Mouse (Mus musculus): ENCODE measurements around the gene Uck1. TPM values are rescaled to one million over a fixed set of nuclear protein-coding genes. Genes with fewer than 3 reads are reported as not detected.

Uck1 gene
- total and polyA plus RNA-seq, 2 experiments from 2014 or later = 32.1 to 55.1 TPM

- WGBS = 83% methylated on average over 11 of the region's 11 CpGs
- no peak for DNase-seq (ENCODE audit: low spot score)
- Histone ChIP-seq H3K4me1 (ENCODE audit: control insufficient read depth, insufficient read depth) (no peaks in the 10 kb centered on the region), H3K27me3 (ENCODE audit: control insufficient read depth, insufficient read depth, low read length) (no peaks in the 10 kb centered on the region), H3K36me3 (replicated peaks; ENCODE audit: control insufficient read depth, insufficient read depth, low read length) (peaks cover 100% of the 10 kb centered on the region), H3K4me3 (ENCODE audit: low read depth, low read length) (no peak overlapping the region), H3K9ac (replicated peaks; ENCODE audit: low read depth, low read length) (no peak overlapping the region), H3K9me3 (replicated peaks; ENCODE audit: control insufficient read depth, low read length) (no peaks in the 10 kb centered on the region), H3K27ac (ENCODE audit: low read depth) (no peak overlapping the region), H3K4me2 (ENCODE audit: low read depth, low read length) (no peak overlapping the region)
- ATAC-seq (ENCODE audit: insufficient read depth, low read depth) = no peak
- TF ChIP-seq CTCF (IDR thresholded peaks at IDR 0.05; ENCODE audit: low read depth) (no peak), EP300 (IDR thresholded peaks at IDR 0.05; ENCODE audit: low read depth) (no peak)
Measured at GRCm38 (mm10) chr2:32218541-32219334, 41.2 kb downstream of the Uck1 start.

GRCm38 (mm10) chr2:32218113-32218512, 41.8 kb downstream of the Uck1 start:
- 87% methylated on average over 5 of the region's 5 CpGs for WGBS
- Histone ChIP-seq H3K9ac (replicated peaks; ENCODE audit: low read depth, low read length) (no peak overlapping the region), H3K4me3 (ENCODE audit: low read depth, low read length) (no peak overlapping the region), H3K36me3 (replicated peaks; ENCODE audit: control insufficient read depth, insufficient read depth, low read length) (peaks cover 100% of the 10 kb centered on the region), H3K27ac (ENCODE audit: low read depth) (no peak overlapping the region), H3K27me3 (ENCODE audit: control insufficient read depth, insufficient read depth, low read length) (no peaks in the 10 kb centered on the region), H3K4me2 (ENCODE audit: low read depth, low read length) (no peak overlapping the region), H3K9me3 (replicated peaks; ENCODE audit: control insufficient read depth, low read length) (no peaks in the 10 kb centered on the region), H3K4me1 (ENCODE audit: control insufficient read depth, insufficient read depth) (no peaks in the 10 kb centered on the region)
- no peak for TF ChIP-seq EP300 (IDR thresholded peaks at IDR 0.05; ENCODE audit: low read depth)
- TF ChIP-seq CTCF (IDR thresholded peaks at IDR 0.05; ENCODE audit: low read depth) = no peak
- ATAC-seq (ENCODE audit: insufficient read depth, low read depth) (no peak), DNase-seq (ENCODE audit: low spot score) (no peak)

GRCm38 (mm10) chr2:32217656-32218055, 42.3 kb downstream of the Uck1 start:
- Histone ChIP-seq H3K4me3 (ENCODE audit: low read depth, low read length) (no peak overlapping the region), H3K4me2 (ENCODE audit: low read depth, low read length) (no peak overlapping the region), H3K9me3 (replicated peaks; ENCODE audit: control insufficient read depth, low read length) (no peaks in the 10 kb centered on the region), H3K27me3 (ENCODE audit: control insufficient read depth, insufficient read depth, low read length) (no peaks in the 10 kb centered on the region), H3K4me1 (ENCODE audit: control insufficient read depth, insufficient read depth) (no peaks in the 10 kb centered on the region), H3K36me3 (replicated peaks; ENCODE audit: control insufficient read depth, insufficient read depth, low read length) (peaks cover 100% of the 10 kb centered on the region), H3K27ac (ENCODE audit: low read depth) (no peak overlapping the region), H3K9ac (replicated peaks; ENCODE audit: low read depth, low read length) (no peak overlapping the region)
- 78% methylated on average over 8 of the region's 8 CpGs for WGBS
- ATAC-seq (ENCODE audit: insufficient read depth, low read depth) = no peak
- DNase-seq (ENCODE audit: low spot score) = no peak
- TF ChIP-seq EP300 (IDR thresholded peaks at IDR 0.05; ENCODE audit: low read depth) = no peak
- TF ChIP-seq CTCF (IDR thresholded peaks at IDR 0.05; ENCODE audit: low read depth) = no peak

GRCm38 (mm10) chr2:32216506-32216905, 43.5 kb downstream of the Uck1 start:
- no peak overlapping the region for H3K9ac ChIP-seq (replicated peaks; ENCODE audit: low read depth, low read length)
- H3K4me2 ChIP-seq (ENCODE audit: low read depth, low read length) = no peak overlapping the region
- H3K36me3 ChIP-seq (replicated peaks; ENCODE audit: control insufficient read depth, insufficient read depth, low read length) = peaks cover 100% of the 10 kb centered on the region
- no peaks in the 10 kb centered on the region for H3K4me1 ChIP-seq (ENCODE audit: control insufficient read depth, insufficient read depth)
- ATAC-seq (ENCODE audit: insufficient read depth, low read depth) = no peak
- DNase-seq (ENCODE audit: low spot score) = no peak
- H3K27ac ChIP-seq (ENCODE audit: low read depth) = no peak overlapping the region
- WGBS = 85% methylated on average over 10 of the region's 10 CpGs
- H3K4me3 ChIP-seq (ENCODE audit: low read depth, low read length) = no peak overlapping the region
- no peaks in the 10 kb centered on the region for H3K27me3 ChIP-seq (ENCODE audit: control insufficient read depth, insufficient read depth, low read length)
- H3K9me3 ChIP-seq (replicated peaks; ENCODE audit: control insufficient read depth, low read length) = no peaks in the 10 kb centered on the region
- TF ChIP-seq EP300 (IDR thresholded peaks at IDR 0.05; ENCODE audit: low read depth) (no peak), CTCF (IDR thresholded peaks at IDR 0.05; ENCODE audit: low read depth) (no peak)

GRCm38 (mm10) chr2:32215576-32215975, 44.4 kb downstream of the Uck1 start:
- H3K9ac ChIP-seq (replicated peaks; ENCODE audit: low read depth, low read length) = no peak overlapping the region
- H3K36me3 ChIP-seq (replicated peaks; ENCODE audit: control insufficient read depth, insufficient read depth, low read length) = peaks cover 98% of the 10 kb centered on the region
- H3K4me1 ChIP-seq (ENCODE audit: control insufficient read depth, insufficient read depth) = no peaks in the 10 kb centered on the region
- H3K4me3 ChIP-seq (ENCODE audit: low read depth, low read length) = no peak overlapping the region
- WGBS = 90% methylated on average over 10 of the region's 10 CpGs
- TF ChIP-seq CTCF (IDR thresholded peaks at IDR 0.05; ENCODE audit: low read depth) (no peak), EP300 (IDR thresholded peaks at IDR 0.05; ENCODE audit: low read depth) (no peak)
- H3K27ac ChIP-seq (ENCODE audit: low read depth) = no peak overlapping the region
- no peak overlapping the region for H3K4me2 ChIP-seq (ENCODE audit: low read depth, low read length)
- H3K27me3 ChIP-seq (ENCODE audit: control insufficient read depth, insufficient read depth, low read length) = no peaks in the 10 kb centered on the region
- DNase-seq (ENCODE audit: low spot score) (no peak), ATAC-seq (ENCODE audit: insufficient read depth, low read depth) (no peak)
- H3K9me3 ChIP-seq (replicated peaks; ENCODE audit: control insufficient read depth, low read length) = no peaks in the 10 kb centered on the region

- no peak overlapping the region for H3K27ac ChIP-seq (ENCODE audit: low read depth)
- DNase-seq (ENCODE audit: low spot score) (no peak), ATAC-seq (ENCODE audit: insufficient read depth, low read depth) (no peak)
- no peaks in the 10 kb centered on the region for H3K27me3 ChIP-seq (ENCODE audit: control insufficient read depth, insufficient read depth, low read length)
- no peaks in the 10 kb centered on the region for H3K4me1 ChIP-seq (ENCODE audit: control insufficient read depth, insufficient read depth)
- 47% methylated on average over 10 of the region's 10 CpGs for WGBS
- no peaks in the 10 kb centered on the region for H3K9me3 ChIP-seq (replicated peaks; ENCODE audit: control insufficient read depth, low read length)
- H3K4me2 ChIP-seq (ENCODE audit: low read depth, low read length) = no peak overlapping the region
- H3K9ac ChIP-seq (replicated peaks; ENCODE audit: low read depth, low read length) = no peak overlapping the region
- H3K4me3 ChIP-seq (ENCODE audit: low read depth, low read length) = no peak overlapping the region
- peaks cover 98% of the 10 kb centered on the region for H3K36me3 ChIP-seq (replicated peaks; ENCODE audit: control insufficient read depth, insufficient read depth, low read length)
- TF ChIP-seq CTCF (IDR thresholded peaks at IDR 0.05; ENCODE audit: low read depth) = no peak
- no peak for TF ChIP-seq EP300 (IDR thresholded peaks at IDR 0.05; ENCODE audit: low read depth)
Measured at GRCm38 (mm10) chr2:32213000-32213399, 47.0 kb downstream of the Uck1 start.
